Mouse (Mus musculus) cerebellum, adult 11-12 months (tissue): ENCODE data around the gene Mtmr10.
A peak's percentile ranks its signal among the peaks of the same experiment; 100 is the strongest.

Experiments used
- DNase-seq: peaks from one replicate; pipeline ENCODE4 v3.0.0; 2022

Mtmr10 gene

GRCm38 (mm10) chr7:64296286-64297010 is 9.0 kb downstream of the Mtmr10 start:
- no peak for DNase-seq

DNA sequence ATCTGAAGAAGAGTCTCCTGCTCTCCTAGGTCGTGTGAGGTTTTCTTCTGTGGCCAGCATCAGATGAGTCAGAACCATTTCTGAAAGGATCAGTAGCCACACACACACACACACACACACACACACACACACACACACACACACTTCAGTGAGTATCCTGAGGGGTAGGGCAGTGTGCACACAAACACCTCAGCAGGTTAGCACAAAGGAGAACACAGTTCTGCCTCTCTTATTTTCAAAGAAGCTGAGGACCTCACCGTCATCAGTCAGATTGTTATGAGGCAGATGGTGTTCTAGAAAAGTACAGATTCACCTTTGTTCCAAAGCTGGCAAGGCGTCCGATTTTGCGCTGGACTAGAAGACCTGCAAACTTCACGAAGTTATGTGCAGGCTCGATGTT is 22.8 kb downstream of the Mtmr10 start:
- DNase-seq: no peak

DNA sequence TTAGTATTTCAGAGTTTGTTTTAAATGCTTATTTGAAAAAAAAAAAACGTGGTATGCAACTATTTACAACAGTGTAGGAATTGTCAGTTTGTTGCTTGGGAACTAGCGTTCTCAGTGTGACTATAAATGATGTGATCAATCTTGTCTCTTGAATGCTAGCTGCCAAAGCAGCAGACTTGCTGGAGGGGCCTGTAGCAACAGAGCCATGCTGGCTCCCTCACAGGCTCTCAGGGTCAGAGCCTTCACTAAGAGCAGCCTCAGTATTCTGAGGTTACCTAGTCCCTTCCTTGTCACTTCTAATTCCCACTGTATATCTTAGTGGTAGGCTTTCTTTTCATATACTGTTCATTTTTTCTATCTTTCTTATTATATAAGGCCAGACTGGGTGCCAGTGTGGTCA is 23.3 kb downstream of the Mtmr10 start:
- no peak for DNase-seq

DNA sequence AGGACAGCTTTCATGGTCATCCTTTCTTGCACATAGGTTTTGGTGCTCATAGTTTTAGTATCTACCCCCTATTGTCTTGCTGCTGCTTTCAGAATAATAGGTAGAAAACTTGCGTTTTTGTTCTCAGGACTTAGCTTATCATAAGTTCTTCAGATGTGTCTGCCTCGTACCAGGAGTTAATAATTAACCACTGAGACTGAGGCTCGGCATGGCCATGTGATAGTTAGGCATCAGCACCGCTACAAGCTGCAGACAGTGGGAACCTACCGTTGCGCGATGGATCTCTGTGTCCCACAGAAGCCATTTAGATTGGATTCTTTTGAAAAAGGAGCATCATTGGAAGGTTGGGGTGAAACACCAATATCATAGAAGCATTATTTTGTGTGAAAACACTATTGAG is 25.4 kb downstream of the Mtmr10 start:
- no peak for DNase-seq

DNA sequence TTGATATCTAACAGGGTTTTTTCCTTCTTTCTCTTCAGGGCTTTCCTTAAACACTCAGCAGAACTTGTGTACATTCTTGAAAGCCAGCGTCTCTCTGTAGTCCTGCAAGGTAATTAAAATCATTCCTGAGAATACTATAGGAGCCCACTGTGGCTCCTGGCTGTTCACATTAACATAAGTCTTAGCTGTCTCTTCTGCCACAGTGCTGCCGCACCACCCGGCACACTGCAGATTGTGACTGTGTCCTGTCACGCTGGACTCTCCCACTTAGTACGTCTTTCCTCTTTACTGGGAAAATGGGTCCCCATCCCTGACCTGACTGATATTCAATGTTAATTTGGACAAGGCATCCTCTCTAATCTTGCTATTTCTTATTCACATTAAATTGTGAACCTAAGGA is 33.7 kb downstream of the Mtmr10 start:
- DNase-seq: no peak

DNA sequence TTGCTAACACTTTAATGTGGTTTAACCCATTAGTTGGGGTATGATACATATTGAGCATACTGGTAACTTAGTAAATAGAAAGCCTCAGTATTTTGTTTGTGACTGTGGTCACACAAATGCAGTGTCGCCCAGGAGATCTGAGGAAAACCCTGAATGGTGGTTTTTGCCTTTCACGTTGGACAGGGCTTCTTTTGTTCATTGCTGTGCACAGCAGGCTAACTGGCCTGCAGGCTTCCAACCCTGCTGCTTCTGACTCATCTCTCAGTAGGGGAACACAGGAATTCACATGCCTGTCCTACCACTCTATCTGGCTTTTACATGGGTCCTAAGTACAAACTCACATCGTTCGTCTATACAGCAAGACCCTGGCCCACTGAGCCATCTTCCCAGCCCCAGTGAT is 34.2 kb downstream of the Mtmr10 start:
- DNase-seq: no peak

DNA sequence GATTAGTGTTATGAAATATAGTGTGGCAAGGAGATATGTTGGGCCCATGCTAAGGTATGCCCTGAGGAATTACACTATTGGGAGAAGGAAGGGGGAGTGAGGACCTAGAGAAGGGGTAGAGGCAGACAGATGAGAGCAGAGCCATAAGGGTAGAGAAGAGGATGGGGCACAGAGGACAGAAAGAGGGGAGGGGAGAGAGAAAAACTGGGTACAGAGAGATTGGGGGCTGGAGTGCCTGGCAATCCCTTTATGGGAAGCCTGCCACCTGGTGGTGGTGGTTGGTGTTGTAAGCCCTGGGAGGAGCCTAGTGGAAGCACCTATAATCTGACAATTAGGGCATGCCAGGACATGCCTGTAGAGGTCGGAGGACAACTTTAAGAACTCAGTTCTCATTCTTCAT is 39.4 kb downstream of the Mtmr10 start:
- DNase-seq: peak; percentile 60

- no peak for DNase-seq
These were observed 40.0 kb downstream of the Mtmr10 start for GRCm38 (mm10) chr7:64327486-64327885.

DNA sequence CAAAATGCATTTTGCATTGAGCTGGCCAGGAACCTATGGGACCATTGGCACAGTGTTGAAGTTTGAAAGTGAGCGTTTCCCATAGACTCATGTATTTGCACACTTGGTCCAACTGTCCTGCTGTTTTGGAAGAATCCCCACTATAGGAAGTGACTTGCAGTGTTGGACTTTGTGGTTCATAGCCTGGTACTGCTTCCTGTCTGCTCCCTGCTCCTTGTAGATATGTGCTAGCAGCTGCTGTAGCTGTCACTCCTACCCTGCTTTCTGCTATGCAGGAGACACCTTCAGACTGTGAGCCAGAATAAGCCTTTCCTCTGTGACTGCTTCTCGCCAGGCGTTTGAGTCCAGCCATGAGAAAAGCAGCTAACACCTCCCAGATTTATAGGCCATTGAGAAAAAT is 43.9 kb downstream of the Mtmr10 start:
- no peak for DNase-seq

- DNase-seq: peak; percentile 48
These were observed 45.2 kb downstream of the Mtmr10 start for GRCm38 (mm10) chr7:64332686-64333085.

DNA sequence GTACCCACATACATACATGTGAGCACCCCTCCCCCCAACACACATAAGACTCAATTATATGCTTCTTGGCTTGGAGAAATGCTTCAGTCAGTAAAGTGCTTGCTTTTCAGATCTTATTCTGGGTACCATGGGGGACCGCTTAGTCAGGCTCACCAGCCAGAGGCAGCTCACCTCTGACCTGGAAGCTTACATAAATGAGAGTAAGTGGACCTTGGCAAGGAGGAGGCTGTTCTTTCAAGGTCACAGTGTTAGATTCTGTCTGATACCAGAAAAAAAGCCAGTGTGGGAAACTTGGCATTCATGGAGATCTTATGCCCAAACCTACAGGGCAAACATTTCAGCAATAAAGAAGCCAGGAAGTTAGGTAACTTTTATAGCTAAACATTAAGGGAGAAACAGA is 60.4 kb downstream of the Mtmr10 start:
- DNase-seq: no peak

GRCm38 (mm10) chr7:64349147-64349861 is 61.9 kb downstream of the Mtmr10 start:
- DNase-seq: peak; percentile 30

GRCm38 (mm10) chr7:64351087-64351486 is 63.6 kb downstream of the Mtmr10 start:
- peak; percentile 83 for DNase-seq

GRCm38 (mm10) chr7:64354206-64354605 is 66.8 kb downstream of the Mtmr10 start:
- no peak for DNase-seq

DNA sequence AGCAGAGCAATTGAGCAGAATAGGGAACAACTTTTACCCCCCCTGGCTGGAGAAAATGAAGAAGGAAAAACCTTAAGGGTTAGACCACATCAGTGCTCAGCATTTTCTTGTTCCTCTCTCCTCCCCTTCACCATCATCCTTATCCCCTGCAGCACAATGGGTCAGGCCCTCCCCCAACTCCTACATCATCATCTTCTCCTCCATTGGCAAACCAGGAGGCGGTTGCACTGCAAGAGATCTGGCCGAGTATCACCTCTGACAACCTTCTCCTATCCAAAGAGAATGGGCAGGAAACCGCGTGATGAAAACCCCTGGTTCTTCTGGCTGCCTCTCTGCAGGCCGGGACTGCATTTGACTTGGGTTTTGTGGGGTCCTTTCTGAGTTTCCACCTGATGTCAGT is 69.2 kb downstream of the Mtmr10 start:
- no peak for DNase-seq

- DNase-seq: peak; percentile 43
These were observed 70.0 kb downstream of the Mtmr10 start for GRCm38 (mm10) chr7:64357405-64357804.

DNA sequence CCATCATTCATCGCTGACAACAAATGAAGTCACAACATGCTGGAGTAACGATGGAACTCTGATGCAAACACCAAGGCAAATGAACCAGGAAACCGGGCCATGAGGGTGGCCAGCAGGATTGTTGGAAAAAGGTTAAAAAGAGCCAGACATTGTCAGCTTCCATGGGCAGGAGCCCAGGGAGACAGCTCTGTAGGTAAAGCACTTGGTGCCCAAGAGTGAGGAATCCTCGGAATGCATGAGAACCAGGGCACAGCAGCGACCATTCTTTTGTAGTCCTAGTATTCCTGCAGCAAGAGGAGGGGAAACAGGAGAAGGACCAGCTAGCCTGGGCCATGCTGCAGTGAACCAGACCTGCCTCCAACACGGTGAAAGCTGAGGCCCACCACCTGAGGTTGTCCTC is 71.2 kb downstream of the Mtmr10 start:
- no peak for DNase-seq

DNA sequence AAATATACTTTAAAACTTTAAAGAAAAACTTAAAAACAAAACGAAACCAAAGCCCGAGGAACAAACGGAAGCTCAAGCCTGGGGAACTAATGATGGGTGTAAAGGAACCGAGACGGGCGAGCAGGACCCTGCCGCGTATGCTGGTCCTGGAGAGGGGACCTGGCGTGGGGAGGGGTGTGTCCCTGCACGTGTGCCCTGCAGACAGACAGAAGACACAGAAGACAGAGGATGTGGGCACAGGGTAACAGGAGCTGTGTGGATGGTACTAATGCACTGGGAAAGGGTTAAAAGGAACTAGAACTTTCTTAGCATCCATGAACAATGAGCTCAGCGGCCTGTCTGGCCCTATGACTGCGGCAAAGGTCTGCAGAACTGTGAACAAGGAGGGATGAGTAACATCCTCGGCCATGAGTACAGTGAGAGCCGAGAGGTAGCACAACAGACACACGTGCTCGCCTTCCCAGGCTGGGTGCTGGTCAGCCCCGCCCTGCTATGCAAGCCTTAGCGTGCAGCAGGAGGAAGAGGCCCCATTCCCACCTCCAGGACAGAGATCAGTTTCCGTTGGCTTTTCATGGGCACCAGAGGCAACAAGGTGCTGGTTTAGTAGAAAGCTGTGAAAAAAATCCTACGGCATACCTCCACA is 72.6 kb downstream of the Mtmr10 start:
- no peak for DNase-seq

DNA sequence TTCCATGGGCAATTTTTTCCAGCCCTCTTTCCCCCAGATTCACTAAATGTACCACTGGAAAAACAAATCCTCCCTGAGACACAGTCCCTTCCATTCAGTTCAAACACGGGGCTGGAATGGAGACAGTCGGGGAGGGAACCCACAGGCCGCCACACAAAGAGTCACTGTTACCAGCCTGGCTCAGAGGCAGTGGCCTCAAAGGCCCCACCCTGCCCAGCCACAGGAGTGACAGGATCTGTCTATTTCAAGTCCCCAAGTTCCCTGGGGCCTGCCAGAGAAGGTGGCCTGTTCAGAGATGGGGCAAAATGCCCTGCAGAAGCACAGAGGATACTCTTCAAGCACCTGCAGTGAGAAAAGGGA is 73.1 kb downstream of the Mtmr10 start:
- peak; percentile 31 for DNase-seq

DNA sequence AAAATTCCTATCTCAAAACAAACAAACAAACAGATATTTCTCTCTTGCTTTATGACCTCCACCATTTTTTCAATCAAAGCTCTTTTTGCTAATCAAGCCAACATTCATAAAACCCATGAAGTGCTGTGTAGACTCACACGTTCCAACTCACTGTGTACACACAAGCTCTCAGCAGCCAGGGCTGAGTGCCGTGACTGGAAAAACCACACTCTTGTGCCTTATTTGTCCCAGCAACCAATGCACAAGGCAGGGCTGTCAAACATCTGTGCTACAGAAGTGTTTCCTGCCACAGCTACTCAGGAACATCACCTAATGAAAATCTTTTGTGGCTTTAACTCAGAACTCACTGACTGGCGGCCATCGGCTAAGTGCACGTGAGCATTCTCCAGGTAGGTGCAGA is 78.4 kb downstream of the Mtmr10 start:
- no peak for DNase-seq

GRCm38 (mm10) chr7:64369841-64370240 is 82.4 kb downstream of the Mtmr10 start:
- DNase-seq: no peak

DNA sequence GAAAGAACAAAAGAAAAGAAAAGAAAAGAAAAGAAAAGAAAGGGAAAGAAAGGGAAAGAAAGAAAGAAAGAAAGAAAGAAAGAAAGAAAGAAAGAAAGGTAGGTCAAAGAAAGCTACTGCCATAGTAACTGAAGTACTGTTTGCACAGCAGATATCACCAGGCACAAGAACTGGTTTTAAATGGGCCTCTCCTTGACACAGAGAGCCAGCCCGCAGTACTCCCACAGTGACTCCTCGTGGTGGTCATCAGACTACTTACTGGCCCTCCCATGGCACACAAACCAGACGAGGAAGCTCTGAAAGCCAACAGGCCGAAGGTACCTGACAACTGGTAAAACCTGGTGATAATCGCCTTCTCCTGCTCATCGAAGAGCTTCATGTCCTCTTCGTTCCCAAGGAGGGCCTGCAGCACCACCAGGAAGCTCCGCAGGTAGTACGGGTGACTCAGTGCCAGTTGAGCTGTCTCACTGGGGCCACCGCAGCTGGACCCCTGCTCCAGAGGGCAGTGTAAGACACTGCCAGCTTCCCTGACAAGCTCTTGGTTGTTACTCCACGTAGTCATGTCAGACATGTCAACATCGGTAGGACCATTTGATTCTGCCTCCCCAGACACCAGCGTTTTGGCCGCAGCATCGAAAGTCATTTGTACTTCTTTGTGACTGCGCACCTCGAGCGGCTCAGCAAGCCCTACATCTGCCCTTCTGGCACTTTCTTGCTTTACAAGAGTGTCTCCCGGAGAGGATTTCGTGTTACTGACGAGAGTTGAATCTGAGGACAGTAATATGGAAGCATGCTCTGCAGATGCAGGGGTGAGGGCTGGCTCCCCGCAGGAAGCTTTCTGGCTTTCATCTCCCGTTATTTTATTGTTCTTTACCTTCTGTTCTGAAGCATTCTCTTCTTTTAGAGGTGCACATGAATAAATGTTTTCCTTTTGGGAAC is 84.8 kb downstream of the Mtmr10 start:
- DNase-seq: no peak
